Mouse (Mus musculus): ENCODE measurements around the gene Cdk4. TPM values are rescaled to one million over a fixed set of nuclear protein-coding genes. Genes with fewer than 3 reads are reported as not detected.

The Cdk4 gene
- polyA plus RNA-seq, 2 experiments = 221 to 519 TPM

GRCm38 (mm10) chr10:127043187-127043586 is 20.1 kb upstream of the Cdk4 start:
- no peak overlapping the region for H3K4me2 ChIP-seq (ENCODE audit: low read depth)

GRCm38 (mm10) chr10:127047954-127048353 is 15.4 kb upstream of the Cdk4 start, which contains the start of gene Cyp27b1:
TSS of gene Cyp27b1 (plus strand) at chr10:127048250.
- TF ChIP-seq CTCF (IDR thresholded peaks at IDR 0.05; ENCODE audit: low read depth) (no peak), EP300 (IDR thresholded peaks at IDR 0.05; ENCODE audit: low read depth) (no peak)
- peaks cover 49% of the 10 kb centered on the region for H3K27me3 ChIP-seq (ENCODE audit: control insufficient read depth, insufficient read depth, low read length)
- no peaks in the 10 kb centered on the region; the same call in 1 of the 2 replicates for H3K36me3 ChIP-seq (replicated peaks; ENCODE audit: control insufficient read depth, insufficient read depth, low read depth)
- no peak for ATAC-seq (ENCODE audit: insufficient read depth)
- no peaks in the 10 kb centered on the region for H3K9me3 ChIP-seq (ENCODE audit: control insufficient read depth, low read length)
- DNase-seq (ENCODE audit: low read depth in 3 of 3, low spot score in 3 of 3) = no peak
- WGBS (ENCODE audit: insufficient replicate concordance) = 30% methylated on average over 5 of the region's 5 CpGs
- H3K9ac ChIP-seq (replicated peaks) = no peak within 1 kb of the TSS
- H3K4me2 ChIP-seq (ENCODE audit: low read depth) = no peak within 1 kb of the TSS
- no peak within 1 kb of the TSS for H3K27ac ChIP-seq
- H3K4me3 ChIP-seq (ENCODE audit: insufficient read depth in 1 of 2, low read depth in 2 of 2, low read length in 2 of 2) = no peak within 1 kb of the TSS
- H3K4me1 ChIP-seq (replicated peaks; ENCODE audit: control insufficient read depth in 2 of 2, insufficient read depth in 2 of 2, low read length in 1 of 2) = peaks cover 0 to under 1% of the 10 kb centered on the region in 2 experiments; a peak in 1 of 4 replicates

More at GRCm38 (mm10) chr10:127043187-127043586, 20.1 kb upstream of the Cdk4 start:
- no peak for TF ChIP-seq CTCF (IDR thresholded peaks at IDR 0.05; ENCODE audit: low read depth)
- no peak for TF ChIP-seq EP300 (IDR thresholded peaks at IDR 0.05; ENCODE audit: low read depth)
- Histone ChIP-seq H3K4me1 (replicated peaks; ENCODE audit: control insufficient read depth in 2 of 2, insufficient read depth in 2 of 2, low read length in 1 of 2) (peaks cover 0 to 7% of the 10 kb centered on the region in 2 experiments; a peak in 3 of 4 replicates), H3K27me3 (ENCODE audit: control insufficient read depth, insufficient read depth, low read length) (peaks cover 26% of the 10 kb centered on the region), H3K4me3 (ENCODE audit: insufficient read depth in 1 of 2, low read depth in 2 of 2, low read length in 2 of 2) (no peak overlapping the region), H3K36me3 (replicated peaks; ENCODE audit: control insufficient read depth, insufficient read depth, low read depth) (no peaks in the 10 kb centered on the region; the same call in 1 of the 2 replicates), H3K9ac (replicated peaks) (no peak overlapping the region), H3K9me3 (ENCODE audit: control insufficient read depth, low read length) (no peaks in the 10 kb centered on the region), H3K27ac (no peak overlapping the region)
- no peak for DNase-seq (ENCODE audit: low read depth in 3 of 3, low spot score in 3 of 3)
- no peak for ATAC-seq (ENCODE audit: insufficient read depth)
- 83% methylated on average over 6 of the region's 6 CpGs for WGBS (ENCODE audit: insufficient replicate concordance)

GRCm38 (mm10) chr10:127048608-127049394 is 14.5 kb upstream of the Cdk4 start:
- no peak for TF ChIP-seq EP300 (IDR thresholded peaks at IDR 0.05; ENCODE audit: low read depth)
- no peak for TF ChIP-seq CTCF (IDR thresholded peaks at IDR 0.05; ENCODE audit: low read depth)
- Histone ChIP-seq H3K9ac (replicated peaks) (no peak overlapping the region), H3K4me1 (replicated peaks; ENCODE audit: control insufficient read depth in 2 of 2, insufficient read depth in 2 of 2, low read length in 1 of 2) (no peaks in the 10 kb centered on the region), H3K9me3 (ENCODE audit: control insufficient read depth, low read length) (no peaks in the 10 kb centered on the region), H3K27ac (no peak overlapping the region), H3K4me2 (ENCODE audit: low read depth) (no peak overlapping the region), H3K27me3 (ENCODE audit: control insufficient read depth, insufficient read depth, low read length) (peaks cover 49% of the 10 kb centered on the region), H3K36me3 (replicated peaks; ENCODE audit: control insufficient read depth, insufficient read depth, low read depth) (no peaks in the 10 kb centered on the region; the same call in 1 of the 2 replicates), H3K4me3 (ENCODE audit: insufficient read depth in 1 of 2, low read depth in 2 of 2, low read length in 2 of 2) (no peak overlapping the region)
- no peak for DNase-seq (ENCODE audit: low read depth in 3 of 3, low spot score in 3 of 3)
- no peak for ATAC-seq (ENCODE audit: insufficient read depth)
- WGBS (ENCODE audit: insufficient replicate concordance) = 5% methylated on average over 35 of the region's 35 CpGs

- peak; percentile 54 for TF ChIP-seq CTCF (IDR thresholded peaks at IDR 0.05; ENCODE audit: low read depth)
- TF ChIP-seq EP300 (IDR thresholded peaks at IDR 0.05; ENCODE audit: low read depth) = no peak
- no peaks in the 10 kb centered on the region; the same call in 1 of the 2 replicates for H3K36me3 ChIP-seq (replicated peaks; ENCODE audit: control insufficient read depth, insufficient read depth, low read depth)
- H3K27ac ChIP-seq = no peak overlapping the region
- no peak overlapping the region for H3K9ac ChIP-seq (replicated peaks)
- no peaks in the 10 kb centered on the region for H3K4me1 ChIP-seq (replicated peaks; ENCODE audit: control insufficient read depth in 2 of 2, insufficient read depth in 2 of 2, low read length in 1 of 2)
- H3K4me3 ChIP-seq (ENCODE audit: insufficient read depth in 1 of 2, low read depth in 2 of 2, low read length in 2 of 2) = no peak overlapping the region
- ATAC-seq (ENCODE audit: insufficient read depth) (no peak), DNase-seq (ENCODE audit: low read depth in 3 of 3, low spot score in 3 of 3) (no peak)
- H3K4me2 ChIP-seq (ENCODE audit: low read depth) = peak overlapping the region; percentile 22; the same call in 1 of the 2 replicates
- WGBS (ENCODE audit: insufficient replicate concordance) = 4% methylated on average over 29 of the region's 29 CpGs
- H3K27me3 ChIP-seq (ENCODE audit: control insufficient read depth, insufficient read depth, low read length) = peaks cover 49% of the 10 kb centered on the region
- no peaks in the 10 kb centered on the region for H3K9me3 ChIP-seq (ENCODE audit: control insufficient read depth, low read length)
Observed at GRCm38 (mm10) chr10:127049395-127050118, 13.8 kb upstream of the Cdk4 start.

GRCm38 (mm10) chr10:127050119-127050474 is 13.2 kb upstream of the Cdk4 start:
- Histone ChIP-seq H3K9ac (replicated peaks) (no peak overlapping the region), H3K9me3 (ENCODE audit: control insufficient read depth, low read length) (no peaks in the 10 kb centered on the region), H3K27ac (no peak overlapping the region), H3K27me3 (ENCODE audit: control insufficient read depth, insufficient read depth, low read length) (peaks cover 49% of the 10 kb centered on the region), H3K4me3 (ENCODE audit: insufficient read depth in 1 of 2, low read depth in 2 of 2, low read length in 2 of 2) (no peak overlapping the region), H3K4me2 (ENCODE audit: low read depth) (no peak overlapping the region), H3K4me1 (replicated peaks; ENCODE audit: control insufficient read depth in 2 of 2, insufficient read depth in 2 of 2, low read length in 1 of 2) (no peaks in the 10 kb centered on the region), H3K36me3 (replicated peaks; ENCODE audit: control insufficient read depth, insufficient read depth, low read depth) (no peaks in the 10 kb centered on the region)
- TF ChIP-seq EP300 (IDR thresholded peaks at IDR 0.05; ENCODE audit: low read depth) (no peak), CTCF (IDR thresholded peaks at IDR 0.05; ENCODE audit: low read depth) (no peak)
- no peak for ATAC-seq (ENCODE audit: insufficient read depth)
- WGBS (ENCODE audit: insufficient replicate concordance) = 9% methylated on average over 10 of the region's 10 CpGs
- DNase-seq (ENCODE audit: low read depth in 3 of 3, low spot score in 3 of 3) = no peak
